Mouse (Mus musculus): ENCODE results near the gene Sept8.

The Sept8 gene

GRCm38 (mm10) chr11:53519207-53520121 is at the start of gene Sept8:
Sept8 (plus strand) TSS chr11:53519257.
- DNase-seq (ENCODE audit: low read depth) = no peak

- DNase-seq (ENCODE audit: low read depth) = no peak
Observed at GRCm38 (mm10) chr11:53469294-53469967, 49.6 kb upstream of the Sept8 start.

DNA sequence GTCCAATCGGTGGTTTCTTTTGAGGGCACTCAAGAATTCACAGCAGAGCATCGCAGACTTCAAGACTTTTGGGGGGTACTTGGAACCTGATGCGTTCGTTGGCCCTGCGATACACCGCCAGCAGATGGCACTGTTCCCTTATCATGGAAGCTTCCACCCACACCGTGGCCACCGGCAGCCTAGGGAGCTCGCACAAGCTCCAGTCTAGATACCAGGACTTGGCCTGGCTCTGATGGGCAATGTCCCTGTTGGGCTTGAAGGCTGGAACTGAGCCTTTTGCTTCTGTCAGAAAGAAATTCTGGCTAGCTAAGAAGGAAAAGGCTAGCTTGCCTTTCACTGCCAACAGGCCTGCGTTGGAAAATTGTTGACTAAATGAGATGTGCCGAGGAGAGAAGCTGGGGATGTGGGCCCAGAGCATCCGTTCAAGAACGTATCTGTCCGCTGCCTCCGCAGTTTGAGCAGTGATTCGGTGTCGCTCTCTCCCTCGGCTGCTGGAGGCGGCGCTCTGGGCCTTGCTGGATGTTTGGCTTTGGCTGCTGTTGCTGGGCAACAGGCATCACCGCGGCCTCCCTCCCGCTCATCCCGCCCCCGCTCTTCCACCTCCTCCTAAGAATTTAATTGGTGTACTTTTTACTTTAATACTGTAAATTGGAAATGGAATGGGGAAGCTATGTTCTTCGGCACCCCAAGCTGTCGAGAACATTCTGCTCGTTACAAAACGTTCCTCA is 48.9 kb upstream of the Sept8 start, which contains the start of gene Gm9837:
TSS of gene Gm9837 (minus strand) at position 512 of the 728 bp plus-strand sequence.
- peak; percentile 88 for DNase-seq (ENCODE audit: low read depth)

GRCm38 (mm10) chr11:53472709-53473108 is 46.3 kb upstream of the Sept8 start:
- no peak for DNase-seq (ENCODE audit: low read depth)

- no peak for DNase-seq (ENCODE audit: low read depth)
Observed at GRCm38 (mm10) chr11:53475620-53476019, 43.4 kb upstream of the Sept8 start.

GRCm38 (mm10) chr11:53477833-53478232 is 41.2 kb upstream of the Sept8 start:
- no peak for DNase-seq (ENCODE audit: low read depth)

- no peak for DNase-seq (ENCODE audit: low read depth)
Observed at GRCm38 (mm10) chr11:53478383-53479170, 40.5 kb upstream of the Sept8 start.

DNA sequence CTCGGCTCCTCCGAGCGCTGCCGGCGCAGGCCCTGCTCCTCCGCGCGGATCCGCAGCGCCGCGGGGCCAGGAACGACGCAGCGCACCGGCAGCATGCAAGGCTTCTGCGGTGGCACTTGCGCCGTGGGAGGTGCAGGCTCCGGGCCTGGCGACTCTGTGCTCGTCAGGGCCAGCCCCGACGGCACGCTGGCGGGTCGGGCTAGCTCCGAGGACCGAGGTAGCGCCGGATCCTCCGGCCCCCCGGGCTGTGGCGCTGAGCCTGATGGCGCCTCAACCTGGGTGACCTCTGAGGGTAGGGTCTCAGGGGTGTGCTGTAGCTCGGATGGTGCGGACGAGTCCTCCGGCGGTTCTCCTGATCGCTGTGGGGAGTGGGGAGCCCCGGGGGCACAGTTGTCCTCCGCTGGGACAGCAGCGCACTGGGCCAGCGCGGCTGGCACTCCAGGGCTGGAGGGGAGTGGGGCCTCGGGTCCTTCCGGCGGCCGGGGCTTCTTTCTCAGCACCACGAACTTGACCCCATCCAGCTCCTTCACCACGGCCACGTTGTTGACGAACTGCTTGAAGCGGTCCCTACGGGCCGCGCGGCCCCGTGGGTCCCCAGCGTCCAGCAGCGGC is 39.8 kb upstream of the Sept8 start:
- no peak for DNase-seq (ENCODE audit: low read depth)

GRCm38 (mm10) chr11:53479783-53480301 is 39.2 kb upstream of the Sept8 start, which contains the start of the genes Gm9945 and Sowaha:
Gm9945 (plus strand) TSS chr11:53480166.
Sowaha (minus strand) TSS chr11:53480274.
- no peak for DNase-seq (ENCODE audit: low read depth)

- no peak for DNase-seq (ENCODE audit: low read depth)
Observed at GRCm38 (mm10) chr11:53481088-53481730, 37.8 kb upstream of the Sept8 start.

- DNase-seq (ENCODE audit: low read depth) = no peak
Observed at GRCm38 (mm10) chr11:53483159-53483891, 35.7 kb upstream of the Sept8 start.

- DNase-seq (ENCODE audit: low read depth) = no peak
Observed at GRCm38 (mm10) chr11:53485719-53486118, 33.3 kb upstream of the Sept8 start.

DNA sequence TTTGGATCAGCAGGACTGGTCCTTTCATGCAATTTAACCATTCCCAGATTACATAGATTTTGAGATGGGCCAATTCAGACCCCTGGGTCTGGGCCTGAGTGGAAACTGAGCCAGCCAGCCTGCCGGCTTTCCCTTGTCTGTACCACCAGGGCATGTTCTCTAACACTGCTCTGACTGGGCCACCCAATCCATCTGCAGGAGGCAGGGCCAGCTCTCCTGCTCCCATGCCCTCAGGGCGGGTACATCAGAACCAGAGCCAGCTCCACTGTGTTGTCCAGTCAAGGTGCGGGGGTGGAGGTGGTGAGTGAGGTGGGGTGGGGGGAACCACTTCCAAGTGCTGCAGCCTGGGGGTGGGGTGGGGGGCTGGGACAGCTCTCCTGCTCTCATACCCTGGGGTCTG is 32.7 kb upstream of the Sept8 start:
- DNase-seq (ENCODE audit: low read depth) = no peak

DNA sequence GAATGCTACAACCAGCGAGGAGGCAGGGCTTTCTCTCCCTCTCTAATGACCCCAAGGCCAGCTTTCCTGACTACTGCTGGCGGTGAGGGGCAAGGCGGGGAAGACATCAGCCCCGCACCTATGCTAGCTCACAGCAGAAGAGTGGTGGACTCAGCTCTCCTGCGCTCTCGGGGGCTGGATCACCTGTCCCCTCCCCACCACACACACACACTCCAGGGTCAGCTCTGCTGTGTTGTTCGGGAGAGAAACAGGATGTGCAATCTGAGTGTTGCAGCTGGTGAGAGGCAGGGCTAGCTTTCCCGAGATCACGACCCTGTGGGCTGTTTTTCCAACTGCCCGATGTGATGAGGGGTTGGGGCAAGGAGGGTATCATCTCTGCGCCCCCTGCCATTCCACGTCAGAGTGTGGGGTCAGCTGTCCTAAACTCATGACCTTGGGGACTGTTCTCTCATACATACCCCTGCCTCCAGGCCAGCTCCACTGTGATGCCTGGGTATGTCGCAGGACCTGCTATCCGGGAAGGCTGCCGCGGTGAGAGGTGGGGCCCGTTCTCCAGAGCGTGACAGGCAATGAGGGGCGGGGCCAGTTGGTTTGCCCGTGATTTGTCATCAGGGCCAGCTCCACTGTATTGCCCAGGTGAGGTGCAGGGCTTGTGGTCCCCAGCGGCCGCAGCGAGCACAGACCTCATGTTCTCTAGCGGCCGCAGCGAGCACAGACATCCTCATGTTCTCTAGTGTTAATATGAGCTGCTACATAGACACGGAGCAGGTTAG is 32.0 kb upstream of the Sept8 start:
- no peak for DNase-seq (ENCODE audit: low read depth)

GRCm38 (mm10) chr11:53489007-53489406 is 30.1 kb upstream of the Sept8 start:
- DNase-seq (ENCODE audit: low read depth) = no peak

- DNase-seq (ENCODE audit: low read depth) = no peak
Observed at GRCm38 (mm10) chr11:53489421-53489820, 29.6 kb upstream of the Sept8 start.

- DNase-seq (ENCODE audit: low read depth) = no peak
Observed at GRCm38 (mm10) chr11:53491954-53492401, 27.1 kb upstream of the Sept8 start.

DNA sequence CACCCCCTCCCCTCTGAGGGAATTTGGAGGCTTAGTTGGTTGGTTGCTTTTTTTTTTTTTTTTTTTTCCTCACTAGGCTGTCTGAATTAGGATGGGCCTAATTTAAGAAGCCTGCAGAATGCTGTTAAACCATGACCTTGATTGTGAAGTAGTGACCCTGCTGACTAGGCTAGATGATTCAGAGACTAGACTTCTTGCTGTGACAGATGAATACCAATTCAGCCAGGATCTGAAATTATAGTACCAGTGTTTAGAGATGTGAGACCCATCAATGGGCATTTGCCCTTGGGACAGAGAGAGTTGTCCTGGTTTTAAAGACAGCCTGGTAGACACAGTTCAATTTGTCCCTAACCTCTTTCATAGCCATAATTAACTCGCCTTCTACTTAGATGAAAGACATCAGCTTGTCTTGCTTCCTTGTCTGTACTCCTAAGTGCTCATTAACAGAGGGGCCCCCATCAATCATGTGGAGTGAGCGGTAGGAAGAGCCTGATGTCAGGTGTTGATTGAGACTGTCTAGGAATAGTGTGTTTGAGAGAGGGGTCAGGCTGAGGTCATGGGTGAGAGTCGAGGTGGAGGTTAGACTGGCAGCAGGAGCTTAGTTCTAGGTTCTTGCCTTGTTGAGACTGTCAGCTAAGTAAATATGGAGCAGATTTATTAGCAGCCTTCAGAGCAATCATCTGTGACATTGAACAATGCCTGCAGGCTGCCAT is 25.7 kb upstream of the Sept8 start:
- no peak for DNase-seq (ENCODE audit: low read depth)

Data from c-Kit-positive CD71-negative TER-119-negative erythroid progenitor cells, embryonic 14.5 days (primary cell).